Mouse (Mus musculus) olfactory bulb, adult 2 months (tissue): Measurements from ENCODE around the gene Glt1d1.

ENCODE experiments used
- CTCF ChIP-seq: fragments of 200-500 bp; IDR thresholded peaks from 2 replicates; pipeline ENCODE4 v1.5.1; 2012; ENCODE audit warnings: low read depth, mild to moderate bottlenecking, low read length, moderate library complexity; ENCODE audit not compliant: insufficient read depth
- POLR2A ChIP-seq: fragments of 200-500 bp; IDR thresholded peaks from 2 replicates; pipeline ENCODE4 v1.6.1; 2012; ENCODE audit warnings: mild to moderate bottlenecking, low read depth, low read length, moderate library complexity; ENCODE audit not compliant: insufficient read depth

DNA sequence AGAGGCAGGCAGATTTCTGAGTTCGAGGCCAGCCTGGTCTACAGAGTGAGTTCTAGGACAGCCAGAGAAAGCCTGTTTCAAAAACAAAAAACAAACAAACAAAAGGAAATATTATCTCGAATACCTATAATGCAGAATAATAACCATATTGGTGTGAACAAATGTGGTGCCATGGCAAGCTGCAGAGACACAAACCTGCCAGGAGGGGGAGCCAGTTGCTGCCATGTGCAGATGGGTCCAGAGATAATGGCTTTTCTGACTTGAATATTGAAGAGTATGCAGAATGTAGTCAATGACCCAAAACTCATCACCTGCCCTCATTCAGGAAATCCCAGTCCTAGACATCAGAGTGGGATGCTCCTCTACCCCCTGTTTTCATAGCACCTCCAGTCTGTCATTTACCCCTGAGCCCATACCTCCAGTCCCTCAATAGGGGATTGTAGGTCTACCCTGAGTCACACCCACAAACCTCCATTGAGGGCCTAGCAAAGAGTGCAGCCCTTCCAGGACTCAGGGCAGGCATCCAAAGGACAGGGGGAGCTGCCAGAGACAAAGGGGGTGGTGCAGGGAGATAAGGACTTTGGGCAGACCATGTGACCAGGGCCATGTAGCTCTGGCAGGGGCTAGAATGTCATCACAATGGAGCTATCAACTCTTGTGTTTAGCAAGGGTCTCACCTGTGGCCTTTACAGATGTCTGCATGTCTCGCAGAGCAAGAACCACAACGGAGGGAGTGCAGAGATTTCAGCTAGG is 124.8 kb downstream of the Glt1d1 start:
- no peak for TF ChIP-seq CTCF
- TF ChIP-seq POLR2A, result no peak
